Mouse (Mus musculus) heart, adult 18-20 months (tissue): ENCODE data around the gene Stard10. TPM values are rescaled to one million over a fixed set of nuclear protein-coding genes. Genes with fewer than 3 reads are reported as not detected.

ENCODE experiments used
- DNase-seq, 2 experiments: peaks; one replicate each; pipeline ENCODE4 v3.0.0; 2021 to 2022; ENCODE audit warnings: mixed read lengths in 1 of 2
- total RNA-seq, 2 experiments: library from RNA; stranded (reverse); gene quantifications; 2 replicates each; pipeline ENCODE4 v1.2.3; 2021

The Stard10 gene
- total RNA-seq, 2 experiments from 2014 or later: 68.5 to 72.5 TPM

DNA sequence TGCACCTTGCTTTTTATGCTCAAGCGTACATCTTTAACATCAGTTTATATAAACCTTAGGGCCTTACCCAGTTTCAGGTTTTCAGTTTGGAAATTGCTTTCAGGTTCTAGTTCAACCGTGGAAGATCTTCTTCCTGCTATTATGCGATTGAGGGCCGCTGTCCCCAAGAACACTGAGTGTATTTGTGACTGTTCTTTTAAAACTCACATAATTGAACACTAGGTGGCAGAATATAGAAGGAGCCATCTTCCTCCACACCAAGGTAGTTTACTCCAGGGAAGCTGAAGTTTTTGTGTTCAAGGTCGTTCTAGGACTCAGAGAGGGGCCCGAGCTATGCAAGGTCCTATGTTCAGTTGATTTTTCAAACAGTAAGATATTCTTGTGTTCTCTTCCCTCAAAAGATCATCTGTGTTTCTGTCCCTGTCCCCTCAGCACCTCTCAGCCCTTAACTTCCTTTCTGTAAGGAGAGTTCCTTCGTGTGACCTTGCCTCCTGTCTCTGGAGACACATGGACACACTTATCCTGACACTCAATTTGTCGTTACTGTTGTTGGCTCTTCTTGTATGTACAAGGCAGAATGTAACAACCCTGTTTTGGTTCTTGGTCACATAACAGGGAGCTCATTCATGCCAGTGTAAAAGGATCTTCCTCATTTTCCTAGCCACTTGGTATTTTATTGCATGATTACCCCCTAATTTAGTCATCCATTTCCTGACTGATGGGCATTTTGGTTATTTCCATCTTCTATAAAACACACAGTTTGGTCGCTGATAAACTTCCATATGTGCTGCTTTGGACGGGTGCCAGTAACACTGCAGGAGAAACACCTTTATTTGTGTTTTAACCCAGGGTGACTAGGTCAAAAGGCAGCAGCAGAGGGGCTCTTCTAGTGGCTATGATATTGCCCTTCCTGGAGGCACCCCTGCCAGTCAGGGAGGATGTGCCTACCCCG, 51.3 kb downstream of the Stard10 start:
- DNase-seq: no peak

DNA sequence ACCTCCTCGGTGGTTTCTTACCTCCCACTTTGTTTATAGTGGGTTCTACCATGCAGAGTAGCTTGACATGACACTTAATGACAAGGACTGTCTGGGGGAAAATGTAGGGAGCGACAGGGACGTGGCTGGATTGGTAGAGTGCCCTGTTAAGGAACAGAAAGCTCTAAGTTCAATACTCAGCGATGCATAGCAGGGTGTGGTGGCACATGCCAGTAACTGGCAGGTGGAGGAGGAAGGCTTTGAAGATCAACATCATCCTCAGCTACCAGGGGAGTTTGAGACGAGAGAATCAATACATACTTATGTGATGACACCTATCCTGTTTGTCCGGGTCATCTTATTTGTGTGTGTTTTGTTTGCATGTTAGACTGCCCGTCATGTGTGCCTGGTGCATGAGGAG, 52.8 kb downstream of the Stard10 start:
- DNase-seq: no peak

DNA sequence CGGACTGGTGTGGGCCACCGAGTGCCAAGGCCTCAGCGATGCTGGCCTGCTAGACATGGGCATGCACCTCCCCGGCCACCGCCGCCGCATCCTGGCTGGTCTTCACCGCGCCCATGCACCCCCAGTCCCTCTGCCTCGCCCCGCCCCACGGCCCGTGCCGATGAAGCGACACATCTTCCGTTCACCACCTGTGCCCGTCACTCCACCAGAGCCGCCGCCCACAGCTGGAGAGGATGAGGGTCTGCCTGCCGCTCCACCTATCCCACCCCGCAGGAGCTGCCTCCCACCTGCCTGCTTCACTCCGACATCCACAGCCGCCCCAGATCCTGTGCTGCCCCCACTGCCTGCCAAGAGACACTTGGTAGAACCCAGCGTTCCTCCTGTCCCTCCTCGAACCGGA, 56.2 kb downstream of the Stard10 start:
- DNase-seq: no peak

DNA sequence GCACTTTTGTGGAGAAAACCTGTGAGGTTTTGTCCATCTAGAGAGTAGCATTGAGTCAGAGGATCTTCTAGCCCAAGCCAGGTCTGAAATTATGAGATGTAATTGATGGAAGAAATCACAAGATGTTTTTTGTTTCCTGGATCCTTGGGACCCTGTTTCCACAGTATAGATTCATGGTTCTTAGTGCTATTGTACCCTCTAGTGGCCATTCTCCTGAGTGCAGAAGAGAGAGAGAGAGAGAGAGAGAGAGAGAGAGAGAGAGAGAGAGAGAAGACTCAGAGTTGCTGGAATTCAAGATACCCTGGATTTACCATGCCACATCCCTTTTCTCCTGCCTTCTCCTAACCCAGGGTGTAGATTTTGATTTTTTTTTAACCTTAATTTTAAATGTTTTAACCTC, 57.3 kb downstream of the Stard10 start:
- DNase-seq: peak; percentile 37 to 62

DNA sequence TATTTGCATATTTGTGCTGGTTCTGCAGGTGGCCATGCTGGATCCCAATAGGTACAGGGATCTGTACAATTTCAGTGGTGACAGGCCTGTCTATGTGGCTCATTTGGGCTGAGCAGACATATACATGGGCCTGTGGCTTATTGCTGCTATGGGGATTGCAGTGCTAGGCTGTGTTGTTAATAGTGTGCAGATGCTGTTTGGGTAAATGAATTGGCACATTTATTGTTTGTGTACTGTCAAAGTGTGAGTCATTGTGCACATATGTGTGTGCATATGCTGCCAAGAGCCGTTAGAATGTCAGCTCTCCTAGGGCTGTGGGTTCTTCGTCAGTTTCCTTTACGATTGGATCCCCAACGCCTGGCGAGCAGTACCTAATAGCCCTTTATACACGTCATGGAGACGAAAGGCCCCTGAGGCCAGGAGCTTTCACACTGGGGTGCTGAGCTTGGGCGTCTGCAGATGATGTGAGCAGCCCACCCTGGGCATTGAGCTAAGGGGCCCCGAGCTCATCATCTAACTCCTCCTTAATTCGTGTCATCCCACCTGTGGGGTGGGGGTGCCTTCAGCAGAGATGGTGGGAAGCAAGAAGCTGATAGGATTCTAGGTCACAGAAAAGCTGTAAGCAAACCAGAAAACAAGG, 59.9 kb downstream of the Stard10 start:
- DNase-seq: no peak

DNA sequence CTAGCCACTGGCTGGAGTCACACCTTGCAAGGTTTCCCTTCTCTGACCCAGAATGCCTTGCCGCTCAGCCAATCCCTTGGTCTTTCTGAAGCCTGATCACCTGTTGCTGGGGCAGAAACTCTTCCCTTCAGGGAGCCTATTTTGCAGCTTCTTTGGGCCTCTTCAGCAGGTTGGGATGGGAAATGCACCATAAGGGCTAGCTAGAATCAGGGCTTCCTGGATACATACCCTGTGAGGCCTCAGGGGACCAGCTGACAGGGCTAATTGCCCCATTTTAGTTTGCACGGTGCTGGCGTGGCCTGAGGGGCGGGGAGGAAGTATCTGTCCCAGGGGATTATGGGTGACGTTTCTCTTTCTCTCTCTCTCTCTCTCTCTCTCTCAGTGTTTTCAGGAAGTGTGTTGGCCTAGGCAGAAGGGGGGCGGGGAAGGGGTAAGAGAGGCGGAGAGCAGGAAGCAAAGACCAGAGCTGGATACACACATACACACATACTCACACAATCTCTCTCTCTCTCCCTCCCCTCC, 60.9 kb downstream of the Stard10 start:
- DNase-seq: peak; percentile 88 to 91

DNA sequence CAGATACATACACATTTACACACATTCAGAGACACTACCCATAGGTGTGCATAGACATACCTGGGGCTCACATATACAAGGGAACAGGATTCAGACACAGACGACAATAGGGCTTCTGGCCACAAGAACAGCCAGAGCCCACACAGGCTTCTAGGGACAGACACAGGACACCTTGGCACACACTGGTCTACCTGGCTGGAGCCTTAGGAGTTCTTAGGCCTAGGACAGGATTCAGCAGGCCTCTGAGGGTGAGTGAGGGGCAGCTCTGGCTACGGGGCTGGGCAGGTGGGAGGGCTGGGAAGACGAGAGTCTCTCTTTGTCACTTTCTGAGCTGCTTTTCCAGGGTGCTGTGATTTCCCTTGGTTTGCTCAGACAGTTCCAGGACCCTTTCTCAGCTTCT, 61.4 kb downstream of the Stard10 start:
- peak in 1 of 2 experiments; percentile 54 for DNase-seq

DNA sequence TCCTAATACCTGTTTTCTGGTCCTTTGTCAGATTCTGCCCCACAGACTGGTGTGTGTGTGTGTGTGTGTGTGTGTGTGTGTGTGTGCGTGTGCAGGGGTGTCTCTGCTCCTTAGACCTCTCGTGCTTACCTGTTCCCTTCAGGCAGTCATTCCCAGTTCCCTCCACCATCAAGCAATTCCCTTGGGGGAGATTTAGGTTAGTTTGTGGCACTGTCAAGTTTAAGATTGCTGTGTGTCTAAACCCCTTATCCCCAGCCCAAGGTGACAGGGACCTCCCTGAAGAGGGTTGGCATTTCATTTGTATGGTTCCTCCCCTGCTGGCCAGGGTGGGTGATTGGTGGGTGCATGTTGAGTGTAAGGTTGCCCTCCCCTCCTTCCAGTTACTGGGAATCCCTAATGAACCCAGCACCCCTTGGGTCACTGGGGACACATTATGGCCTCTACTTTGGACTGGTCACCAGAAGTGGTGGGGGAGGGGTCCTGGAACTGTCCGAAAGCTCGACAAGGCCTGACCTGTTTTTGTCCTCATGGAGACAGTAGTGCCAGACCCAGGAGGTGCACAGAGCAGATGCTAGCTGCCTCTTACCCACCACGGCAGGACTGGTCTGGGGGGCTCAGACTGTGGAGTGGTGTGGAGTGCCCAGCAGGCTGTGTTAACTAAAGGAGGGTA, 62.0 kb downstream of the Stard10 start:
- peak in 1 of 2 experiments; percentile 43 for DNase-seq

DNA sequence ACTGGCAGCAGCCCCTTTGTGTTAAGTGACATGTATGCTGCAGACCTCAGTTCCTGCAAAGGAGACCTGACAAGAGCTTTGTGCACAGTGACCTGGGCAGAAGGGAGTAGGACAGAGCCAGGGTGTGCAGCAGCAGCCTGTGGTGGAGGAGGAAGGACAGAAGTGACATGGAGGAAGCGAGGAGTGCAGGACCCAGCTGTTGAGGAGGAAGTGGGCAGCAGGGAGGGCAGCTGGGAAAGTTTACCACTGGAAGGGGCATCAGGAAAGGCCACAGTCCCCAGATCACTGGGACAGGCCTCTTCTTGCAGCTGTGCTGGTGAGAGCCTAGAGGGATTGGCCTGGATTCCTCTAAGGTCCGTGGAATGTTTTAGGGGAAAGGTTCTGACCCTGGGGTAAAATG, 62.8 kb downstream of the Stard10 start:
- peak in 1 of 2 experiments; percentile 55 for DNase-seq

DNA sequence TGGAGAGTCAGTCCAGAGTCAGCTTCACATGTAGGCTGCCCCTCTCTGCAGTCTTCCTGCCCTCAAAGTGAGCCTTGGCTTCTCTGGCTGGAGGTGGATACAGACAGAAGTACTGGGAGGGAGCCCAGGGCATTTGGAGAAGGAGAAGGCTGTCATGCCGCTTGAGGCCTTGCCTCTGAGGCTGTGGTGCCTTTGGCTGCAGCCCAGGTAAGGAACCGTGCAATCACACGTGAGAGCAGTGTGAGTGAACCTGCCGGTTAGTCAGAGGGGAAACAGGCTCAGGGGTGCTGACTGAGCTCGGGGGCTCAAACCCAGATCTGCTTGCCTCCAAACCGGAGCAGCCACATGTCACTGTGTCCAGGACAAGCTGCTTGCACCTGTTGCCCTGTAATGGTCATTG, 64.6 kb downstream of the Stard10 start:
- DNase-seq: no peak

DNA sequence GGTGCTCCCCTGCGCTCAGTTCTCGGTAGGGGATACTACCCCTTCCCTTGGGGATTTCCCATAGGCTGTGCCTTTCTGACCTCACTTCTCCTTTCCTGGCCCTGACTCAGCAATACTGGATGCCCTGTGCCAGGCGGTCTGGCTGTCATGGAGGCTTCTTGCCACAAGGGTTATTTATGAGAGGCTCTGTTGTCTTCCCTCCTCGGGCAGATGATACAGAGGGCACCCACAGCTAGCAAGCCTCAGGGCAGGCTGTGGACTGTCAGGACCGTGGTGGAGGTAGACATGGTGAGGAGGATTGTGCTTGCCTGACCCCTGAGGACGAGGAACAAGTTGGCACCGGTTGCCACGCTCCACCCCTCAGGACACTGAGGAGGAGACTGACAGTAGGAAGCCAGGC, 65.5 kb downstream of the Stard10 start:
- peak; percentile 60 to 78 for DNase-seq

DNA sequence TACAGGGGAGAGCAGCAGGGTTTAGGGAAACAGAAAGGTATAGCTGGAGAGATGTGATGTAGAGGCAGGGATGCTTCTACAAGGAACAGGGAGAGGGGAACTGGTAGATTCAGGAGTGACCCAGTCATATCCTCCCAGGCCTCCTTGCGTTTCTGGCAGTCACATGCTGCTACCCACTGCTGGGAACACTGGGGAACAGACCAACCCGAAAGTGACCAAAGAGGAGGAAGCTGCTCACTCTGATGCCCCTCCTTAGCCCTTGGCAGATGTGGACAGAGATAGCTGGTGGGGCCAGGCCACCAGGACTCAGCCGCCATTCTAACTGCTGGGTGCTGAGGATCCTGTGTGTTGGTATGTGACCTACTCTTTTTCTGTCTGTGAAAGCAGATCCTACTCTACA, 66.9 kb downstream of the Stard10 start:
- DNase-seq: peak; percentile 39 to 75

DNA sequence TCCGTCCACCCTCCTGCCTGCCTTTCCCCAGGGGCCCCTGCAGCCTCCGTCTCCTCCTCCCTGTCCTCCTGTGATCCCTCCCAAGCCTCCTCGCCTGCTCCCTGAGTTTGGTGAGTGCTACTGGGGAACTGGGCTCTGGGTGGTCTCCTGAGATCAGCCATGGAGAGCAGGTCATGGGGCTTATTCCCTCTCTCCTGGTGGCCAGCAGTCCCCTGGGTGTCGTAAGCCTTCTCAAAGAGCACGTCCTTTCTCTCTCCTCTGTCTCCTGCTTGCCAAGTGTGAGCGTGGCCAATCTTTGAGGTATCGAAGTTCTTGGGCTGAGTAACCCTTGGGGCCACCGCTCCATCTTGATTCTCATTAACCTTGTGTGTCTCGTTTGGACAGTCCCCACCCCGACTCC, 68.0 kb downstream of the Stard10 start:
- DNase-seq: peak in 1 of 2 experiments; percentile 25

DNA sequence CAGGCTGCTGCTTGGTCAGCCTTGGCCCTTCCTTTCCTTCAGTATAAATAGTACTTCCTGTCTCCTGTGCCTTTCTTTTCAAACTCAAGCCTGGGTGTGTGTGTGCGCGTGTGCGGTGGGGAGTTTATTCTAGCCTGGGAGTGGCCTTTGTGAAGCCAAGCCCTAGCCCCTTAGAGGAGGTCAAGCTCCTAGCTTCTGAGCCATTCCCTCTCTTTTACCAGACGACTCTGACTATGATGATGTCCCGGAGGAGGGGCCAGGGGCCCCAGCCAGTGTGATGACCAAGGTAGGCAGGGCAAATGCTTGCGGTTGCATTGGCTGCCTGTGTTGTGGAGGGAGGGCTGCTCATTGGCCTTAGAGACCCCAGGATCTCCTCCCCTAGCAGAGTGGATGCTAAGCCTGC, 68.4 kb downstream of the Stard10 start:
- DNase-seq: peak; percentile 46 to 61

DNA sequence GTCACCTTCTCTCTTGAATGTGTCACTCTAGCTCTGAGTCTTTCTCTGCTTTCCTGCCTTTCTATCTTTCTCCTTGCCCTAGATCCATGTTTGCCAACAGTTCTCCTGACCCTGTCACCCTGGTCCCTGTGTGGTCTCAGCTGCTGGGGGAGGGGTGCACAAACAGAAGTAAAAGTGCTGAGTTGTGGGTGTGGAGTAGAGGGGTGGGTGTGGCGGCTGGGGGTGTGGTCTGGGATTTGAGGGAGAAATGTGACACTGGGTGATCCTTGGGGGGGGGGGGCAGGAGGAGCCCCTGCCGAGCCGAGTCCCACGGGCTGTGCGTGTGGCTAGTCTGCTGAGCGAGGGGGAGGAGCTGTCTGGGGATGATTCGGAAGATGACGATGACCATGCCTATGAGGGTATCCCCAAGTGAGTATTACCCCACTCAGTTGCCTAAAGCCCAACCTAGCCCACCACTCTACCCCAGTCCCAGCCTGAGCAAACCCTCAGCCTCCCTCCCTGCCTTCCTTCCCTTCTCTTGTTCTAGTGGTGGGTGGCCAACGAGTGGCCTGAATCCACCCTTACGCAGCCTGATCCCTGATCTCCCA, 69.1 kb downstream of the Stard10 start:
- no peak for DNase-seq

DNA sequence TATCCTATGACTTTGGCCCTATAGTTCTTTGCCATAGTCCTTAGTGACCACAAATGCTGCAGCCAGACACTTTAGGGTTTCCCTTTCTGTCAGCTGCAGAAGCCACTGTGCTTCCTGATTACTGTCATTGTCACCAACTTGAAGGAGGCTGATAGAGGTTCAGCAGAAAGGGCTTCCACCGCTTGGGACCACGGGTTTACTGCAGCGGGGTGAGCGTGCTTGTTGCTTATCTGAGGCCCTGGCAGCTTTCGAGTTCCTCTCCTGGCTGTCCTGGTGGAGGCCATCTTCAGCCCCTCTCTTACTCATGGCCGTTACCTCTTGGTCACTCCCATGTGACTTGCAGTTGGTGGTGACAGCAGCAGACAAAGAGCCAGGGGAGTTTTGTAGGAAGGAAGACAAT, 72.4 kb downstream of the Stard10 start:
- no peak for DNase-seq

DNA sequence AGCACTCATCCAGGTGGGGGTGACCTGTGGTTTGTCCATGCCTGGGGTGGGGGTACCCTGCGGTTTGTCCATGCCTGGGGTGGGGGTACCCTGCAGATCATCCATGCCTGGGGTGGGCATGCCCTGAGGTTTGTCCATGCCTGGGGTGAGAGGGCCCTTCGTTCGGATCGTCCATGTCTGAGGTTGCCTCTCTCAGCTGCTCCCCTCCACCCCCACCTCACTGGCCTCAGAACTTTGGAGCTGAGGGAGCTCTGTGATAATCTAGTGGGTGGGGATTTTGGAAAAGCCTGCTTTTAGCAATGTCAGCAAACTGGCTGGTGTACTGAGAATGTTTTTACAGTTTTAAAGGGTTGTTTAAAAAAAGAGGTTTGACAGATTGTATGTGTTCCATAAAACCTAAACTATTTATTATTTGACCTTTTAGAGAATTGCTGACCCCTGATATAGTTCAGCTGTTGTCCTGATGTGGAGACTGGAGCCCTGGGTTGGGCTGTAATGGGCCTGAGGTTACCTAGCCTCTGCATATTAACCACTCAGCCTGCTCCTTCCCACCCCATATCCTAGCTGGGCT, 75.1 kb downstream of the Stard10 start:
- DNase-seq: no peak

DNA sequence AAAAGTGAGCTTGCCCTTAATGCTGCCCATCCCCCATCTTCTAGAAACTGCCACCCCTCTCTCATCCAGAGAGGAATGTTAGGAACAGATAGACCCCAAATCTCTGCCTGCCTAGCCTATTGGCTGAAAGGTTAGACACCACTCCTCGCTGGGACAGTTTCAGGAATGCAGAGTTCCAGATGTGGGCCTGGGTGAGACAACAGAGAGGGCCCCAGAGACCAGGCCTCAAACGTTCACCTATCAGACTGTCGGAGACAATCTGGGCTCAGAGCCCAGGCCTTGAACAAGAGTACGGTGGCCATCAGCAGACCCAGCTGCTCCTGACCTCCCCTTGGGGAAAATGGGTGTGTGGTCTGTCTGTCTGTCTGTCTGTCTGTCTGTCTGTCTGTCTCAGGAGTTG, 76.1 kb downstream of the Stard10 start:
- DNase-seq: no peak

DNA sequence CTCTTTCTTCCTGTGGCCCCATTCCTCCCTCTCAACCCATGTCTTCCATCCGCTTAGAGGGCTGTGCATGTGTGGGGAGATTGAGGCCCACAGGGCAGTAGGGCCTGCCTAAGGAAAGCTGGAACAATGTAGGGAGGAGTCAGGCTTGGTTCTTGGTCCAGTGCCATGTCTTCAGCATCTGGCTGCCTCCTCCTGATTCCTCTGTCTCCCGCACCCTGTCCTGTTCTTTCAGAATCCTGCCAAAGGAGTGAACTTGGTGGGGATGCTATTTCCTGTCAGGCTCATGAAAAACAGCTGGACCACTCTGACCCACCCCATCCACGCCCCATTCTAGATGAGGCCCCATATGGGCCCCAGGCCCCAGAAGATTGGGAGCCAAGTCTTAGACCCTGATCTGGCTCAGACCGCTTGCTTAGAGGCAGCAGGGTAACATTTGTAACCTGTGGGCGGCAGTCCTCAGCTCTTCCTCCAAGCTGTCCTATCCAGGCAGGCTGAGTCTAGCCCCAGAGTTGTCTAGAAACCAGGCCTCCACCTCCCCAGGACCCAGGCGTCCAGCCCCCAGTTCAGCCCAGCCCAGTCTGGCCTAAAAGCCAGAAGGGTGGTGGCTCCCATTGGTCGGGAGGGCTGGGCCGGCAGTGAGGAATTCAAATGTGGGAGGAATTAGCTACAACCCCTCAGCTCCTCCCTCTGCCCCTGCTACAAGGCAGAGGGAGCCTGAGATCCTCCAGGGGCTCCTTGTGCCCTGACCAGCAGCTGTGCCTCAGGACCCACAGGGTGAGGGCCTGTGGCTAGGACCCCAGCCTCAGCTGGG, 77.0 kb downstream of the Stard10 start:
- peak; percentile 82 to 91 for DNase-seq

DNA sequence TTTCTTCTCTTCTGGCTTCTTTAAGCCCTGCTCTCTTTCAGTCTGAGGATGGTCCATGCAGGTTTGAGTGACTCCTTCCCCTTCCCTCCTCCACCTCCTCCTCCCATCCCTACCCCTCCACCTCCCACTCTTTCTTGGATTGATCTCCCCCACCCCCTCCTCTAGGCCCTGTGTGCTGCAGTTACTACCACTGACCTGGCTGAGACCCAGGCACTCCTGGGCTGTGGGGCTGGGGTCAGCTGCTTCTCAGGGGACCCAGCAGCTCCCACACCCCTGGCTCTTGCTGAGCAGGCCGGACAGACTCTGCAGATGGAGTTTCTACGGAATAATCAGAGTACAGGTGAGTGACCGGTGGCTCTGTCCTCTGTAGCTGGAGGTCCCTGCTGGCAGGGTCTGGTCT, 77.7 kb downstream of the Stard10 start:
- DNase-seq: no peak

DNA sequence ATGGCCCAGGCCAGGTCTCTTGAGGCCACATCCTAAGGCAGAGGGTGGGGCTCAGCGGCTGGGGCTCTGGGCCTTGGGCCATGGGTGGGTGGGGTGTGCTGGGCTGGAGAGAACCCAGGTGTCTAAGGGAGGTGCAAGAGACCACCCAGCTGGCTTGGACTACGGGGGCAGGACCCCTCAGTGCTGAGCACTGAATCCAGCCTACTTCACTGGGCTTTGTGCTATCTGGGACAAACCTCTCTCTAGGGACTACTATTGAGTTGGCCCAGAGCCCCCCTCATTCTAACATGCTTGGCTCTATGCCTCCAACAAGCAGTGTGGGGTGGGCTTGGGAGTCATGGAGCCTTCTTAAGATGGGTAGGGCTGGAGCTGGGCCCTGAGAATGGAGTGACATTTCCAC, 78.6 kb downstream of the Stard10 start:
- peak; percentile 40 to 58 for DNase-seq
